Mouse (Mus musculus): ENCODE measurements around the gene Hemgn.

DNA sequence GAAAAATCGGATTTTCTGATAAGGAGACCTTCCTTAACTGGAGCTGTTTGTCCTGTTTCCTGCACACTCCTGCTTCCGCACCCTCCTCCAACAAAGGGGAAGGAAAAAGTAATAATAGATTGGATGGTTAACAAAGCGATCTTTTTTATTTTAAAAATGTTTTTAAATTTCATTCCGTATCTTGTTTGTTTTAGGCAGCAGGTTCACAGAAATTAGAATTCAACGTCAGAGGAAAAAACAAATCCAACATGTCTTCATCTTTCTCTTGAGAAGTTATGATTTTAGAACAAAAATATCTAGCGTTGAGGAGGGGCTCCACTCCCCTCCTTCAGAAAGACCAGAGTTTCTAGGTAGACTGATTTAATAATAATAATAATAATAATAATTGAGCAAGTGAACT is 67.1 kb downstream of the Hemgn start:
- TF ChIP-seq POLR2A (IDR thresholded peaks at IDR 0.05; ENCODE audit: control insufficient read depth in 1 of 2, insufficient read depth in 1 of 2, low read depth in 1 of 2, low read length in 2 of 2, poor library complexity in 1 of 2) (no peak), UBTF (IDR thresholded peaks at IDR 0.05; ENCODE audit: borderline replicate concordance, insufficient read depth, low read depth, low read length) (no peak), HCFC1 (IDR thresholded peaks at IDR 0.05; ENCODE audit: low read depth, low read length) (no peak), USF2 (IDR thresholded peaks at IDR 0.05; ENCODE audit: borderline replicate concordance in 1 of 2, insufficient read depth in 1 of 2, low read depth in 1 of 2, low read length in 2 of 2) (no peak), ETS1 (IDR thresholded peaks at IDR 0.05; ENCODE audit: low read depth, low read length) (no peak), BHLHE40 (IDR thresholded peaks at IDR 0.05; ENCODE audit: borderline replicate concordance, low read depth, low read length) (no peak), MXI1 (IDR thresholded peaks at IDR 0.05; ENCODE audit: low read depth, low read length) (no peak)
